Mouse (Mus musculus): ENCODE measurements around the gene Ly6g6f.

Gene Ly6g6f

DNA sequence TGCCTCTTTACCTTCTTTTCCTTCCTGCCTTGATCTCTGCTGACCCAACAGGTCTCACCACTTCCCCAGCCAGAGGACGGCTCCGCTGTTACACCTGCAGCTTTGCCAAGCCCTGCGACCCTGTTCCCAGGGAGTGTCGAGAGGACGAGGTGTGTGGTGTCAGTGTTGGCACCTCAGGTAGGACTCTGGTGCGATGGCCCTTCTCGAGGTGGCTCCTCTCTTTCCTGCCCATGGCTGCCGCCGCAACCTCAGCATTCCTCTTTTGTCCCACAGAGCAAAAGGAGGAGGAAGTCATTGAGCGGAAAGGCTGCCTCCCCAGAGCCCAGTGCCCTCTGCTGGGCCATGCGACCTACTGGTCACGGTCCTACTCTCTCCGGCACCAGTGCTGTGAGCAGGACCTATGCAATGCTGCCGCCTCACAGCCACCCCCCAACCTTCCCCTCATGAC lies 7.6 kb downstream of the Ly6g6f start, which contains the start of gene Ly6g6d:
Ly6g6d (minus strand) TSS at position 280 of the 448 bp plus-strand sequence.
- DNase-seq (ENCODE audit: low spot score) = peak; percentile 70

DNA sequence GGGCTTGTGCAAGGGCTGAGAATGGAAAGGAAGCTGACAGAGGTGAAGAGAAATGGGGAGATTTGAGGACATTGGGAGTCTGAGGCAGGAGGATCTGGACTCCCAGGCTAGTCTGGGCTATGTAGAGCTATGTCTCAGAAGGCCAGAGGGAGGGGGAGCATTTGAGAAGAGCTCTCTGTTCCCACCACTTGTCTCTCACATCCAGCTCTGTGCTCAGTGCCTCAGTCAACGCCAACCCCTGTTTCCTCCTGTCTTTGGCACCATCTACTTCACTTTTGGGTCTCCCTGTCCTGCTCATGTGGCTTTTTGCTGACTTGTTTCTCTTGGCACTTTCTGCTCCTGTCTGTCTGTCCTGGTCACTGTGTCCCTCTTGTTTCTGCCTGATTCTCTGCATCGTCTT lies 8.1 kb downstream of the Ly6g6f start:
- no peak for DNase-seq (ENCODE audit: low spot score)

DNA sequence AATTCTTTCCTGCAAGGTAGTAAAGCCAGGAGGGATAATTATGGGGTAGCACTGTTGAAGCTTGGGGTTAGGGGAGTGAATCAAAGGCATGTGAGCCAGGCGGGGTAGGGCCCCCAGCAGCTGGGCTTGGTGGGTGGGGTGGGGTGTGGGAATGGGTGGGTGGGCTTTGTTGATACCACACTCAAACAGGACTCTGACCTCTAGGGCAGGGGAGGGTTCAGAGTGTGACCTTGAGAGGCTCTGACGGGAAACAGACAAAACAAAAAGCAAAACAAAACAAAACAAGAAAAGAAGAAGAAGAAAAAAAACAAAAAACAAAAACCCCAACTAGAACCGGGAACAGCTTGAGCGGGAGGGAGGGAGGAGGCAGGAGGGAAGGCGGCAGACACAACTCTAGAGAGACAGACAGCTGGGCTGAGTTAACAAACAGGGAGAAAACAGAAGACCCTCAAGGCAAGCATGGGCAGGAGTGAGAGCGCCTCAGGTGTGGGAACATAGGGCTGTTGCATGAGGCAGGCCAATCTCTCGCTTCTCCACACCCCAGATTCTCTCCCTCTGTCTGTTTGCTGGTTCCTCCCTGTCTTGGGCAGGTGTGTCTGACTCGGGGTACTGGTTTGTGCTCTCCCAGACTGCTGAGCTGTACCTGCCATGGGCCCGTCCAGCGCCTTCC lies 8.8 kb downstream of the Ly6g6f start, which contains the start of gene Ly6g6e:
Ly6g6e (plus strand) TSS at position 396 of the 670 bp plus-strand sequence.
- no peak for DNase-seq (ENCODE audit: low spot score)

DNA sequence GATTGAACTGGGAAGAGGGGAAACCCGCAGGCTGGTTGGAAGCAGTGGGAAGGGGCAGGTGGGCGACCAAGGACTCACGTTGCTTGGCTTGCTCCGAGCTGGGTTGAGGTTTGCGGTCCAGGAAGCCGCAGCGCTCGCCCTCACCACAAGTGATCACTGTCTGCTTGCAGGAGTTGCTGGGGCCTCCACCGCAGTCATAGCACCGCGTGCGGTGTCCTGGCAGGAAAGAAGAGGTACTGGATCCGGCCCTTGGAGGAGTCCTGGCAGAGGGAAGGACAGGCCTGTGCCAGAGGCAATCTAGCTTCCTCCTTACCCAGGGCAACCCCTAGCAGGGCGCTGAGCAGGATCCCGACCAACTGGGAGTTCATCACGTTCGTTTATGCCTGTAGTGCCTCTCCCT lies 11.3 kb downstream of the Ly6g6f start:
- DNase-seq (ENCODE audit: low spot score) = no peak

DNA sequence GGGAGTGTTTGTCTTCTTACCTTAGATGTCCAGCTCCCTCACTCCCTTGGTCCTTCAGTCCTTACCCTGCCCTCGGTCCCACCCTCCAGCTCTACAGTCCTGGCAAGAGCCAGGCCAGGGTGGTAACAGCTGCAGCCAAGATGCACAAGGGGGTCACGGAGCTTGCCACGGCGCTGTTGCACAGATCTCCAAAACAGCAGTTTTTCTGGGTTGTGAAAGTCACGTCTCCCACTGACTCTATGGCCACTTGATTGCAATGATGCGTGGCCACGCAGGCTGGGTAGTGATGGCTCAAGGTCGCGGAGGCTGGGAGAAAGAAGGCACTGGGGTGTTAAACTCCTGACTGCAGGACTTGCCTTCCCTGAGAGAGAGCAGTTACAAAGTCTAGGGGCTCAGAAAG lies 14.0 kb downstream of the Ly6g6f start:
- no peak for DNase-seq (ENCODE audit: low spot score)

DNA sequence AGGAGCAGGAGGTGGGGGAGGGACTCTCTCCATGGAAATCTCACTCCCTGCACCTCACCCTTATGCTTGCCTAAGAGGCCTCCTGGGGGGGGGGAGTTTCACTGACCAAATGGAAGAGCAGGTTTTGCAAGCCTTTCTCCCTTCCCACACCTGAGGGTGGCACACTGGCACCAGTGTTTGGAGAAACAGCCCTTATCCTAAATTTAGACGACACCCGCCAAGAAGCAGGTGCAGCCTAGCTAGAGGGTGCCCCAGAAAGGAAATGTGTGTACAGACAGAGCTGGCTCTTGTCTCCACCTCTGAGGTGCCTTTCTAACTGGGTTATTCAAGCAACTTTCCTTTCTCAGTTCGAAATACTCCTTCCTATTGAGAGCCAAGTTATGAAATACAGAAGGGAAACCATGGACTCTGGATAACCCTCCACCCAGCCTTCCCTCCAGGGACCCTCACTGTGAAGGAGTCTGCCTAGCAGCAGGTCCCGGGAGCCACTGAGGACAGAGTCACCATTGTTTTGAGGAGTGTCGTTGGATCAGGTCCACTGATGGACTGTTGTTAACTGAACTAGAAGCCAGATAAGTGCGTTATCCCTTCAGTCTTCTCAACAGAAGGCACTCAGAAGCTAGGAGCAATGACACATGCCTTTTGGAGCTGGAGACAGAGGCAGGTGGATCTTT lies 14.7 kb downstream of the Ly6g6f start:
- no peak for DNase-seq (ENCODE audit: low spot score)

DNA sequence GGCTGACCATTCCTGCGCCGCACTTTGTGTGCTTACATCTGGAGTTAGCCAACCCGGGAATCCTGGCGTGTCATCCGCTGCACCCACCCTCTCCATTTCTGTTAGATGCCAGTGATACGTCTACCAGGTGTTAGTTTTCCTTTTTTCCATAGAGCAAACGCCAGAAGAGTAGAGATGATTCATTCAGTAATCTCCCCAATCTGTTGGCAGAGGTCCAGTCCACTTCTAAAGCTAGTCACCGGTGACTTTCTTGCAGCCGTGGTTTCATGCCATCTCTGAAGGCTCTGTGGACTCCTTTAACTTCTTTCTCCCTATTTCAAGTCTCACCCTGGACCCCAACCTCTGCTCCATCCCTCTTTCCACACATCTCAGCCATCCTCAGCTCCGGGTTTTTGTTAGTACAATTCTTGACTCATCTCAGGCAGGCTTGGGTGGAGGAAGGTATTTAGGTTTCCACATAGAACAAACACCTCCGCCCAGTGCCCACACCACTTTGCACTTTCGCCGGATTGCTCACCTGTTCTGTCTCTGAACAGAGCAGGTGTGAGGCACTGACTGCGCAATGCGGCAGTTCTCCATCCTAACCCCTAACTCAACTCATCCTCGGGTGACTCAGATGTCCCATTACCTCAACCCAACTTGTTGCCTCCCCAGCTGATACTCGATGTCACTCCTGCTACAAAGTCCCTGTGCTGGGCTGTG lies 17.0 kb downstream of the Ly6g6f start:
- no peak for DNase-seq (ENCODE audit: low spot score)

DNA sequence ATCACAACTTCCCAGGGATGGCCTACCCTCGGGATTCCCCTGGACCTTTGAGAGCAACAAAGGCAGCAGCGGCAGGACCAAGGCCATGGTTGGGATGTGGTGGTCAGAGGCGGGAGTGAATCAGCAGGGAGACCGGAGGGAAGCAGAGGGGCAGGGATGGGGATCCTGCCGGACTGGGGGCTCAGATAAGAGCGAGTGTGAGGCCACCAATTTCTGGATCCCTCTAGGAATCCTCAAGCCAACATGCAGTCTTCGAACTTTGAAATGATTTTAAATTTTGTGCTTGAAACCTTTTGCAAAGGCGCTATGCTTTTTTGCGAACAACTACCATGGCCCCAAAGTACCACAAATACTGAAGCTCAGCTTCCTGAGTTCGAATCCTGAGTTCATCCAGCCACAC lies 19.3 kb downstream of the Ly6g6f start, which contains the start of gene Mpig6b:
Mpig6b (minus strand) TSS at position 101 of the 400 bp plus-strand sequence.
- no peak for DNase-seq (ENCODE audit: low spot score)

DNA sequence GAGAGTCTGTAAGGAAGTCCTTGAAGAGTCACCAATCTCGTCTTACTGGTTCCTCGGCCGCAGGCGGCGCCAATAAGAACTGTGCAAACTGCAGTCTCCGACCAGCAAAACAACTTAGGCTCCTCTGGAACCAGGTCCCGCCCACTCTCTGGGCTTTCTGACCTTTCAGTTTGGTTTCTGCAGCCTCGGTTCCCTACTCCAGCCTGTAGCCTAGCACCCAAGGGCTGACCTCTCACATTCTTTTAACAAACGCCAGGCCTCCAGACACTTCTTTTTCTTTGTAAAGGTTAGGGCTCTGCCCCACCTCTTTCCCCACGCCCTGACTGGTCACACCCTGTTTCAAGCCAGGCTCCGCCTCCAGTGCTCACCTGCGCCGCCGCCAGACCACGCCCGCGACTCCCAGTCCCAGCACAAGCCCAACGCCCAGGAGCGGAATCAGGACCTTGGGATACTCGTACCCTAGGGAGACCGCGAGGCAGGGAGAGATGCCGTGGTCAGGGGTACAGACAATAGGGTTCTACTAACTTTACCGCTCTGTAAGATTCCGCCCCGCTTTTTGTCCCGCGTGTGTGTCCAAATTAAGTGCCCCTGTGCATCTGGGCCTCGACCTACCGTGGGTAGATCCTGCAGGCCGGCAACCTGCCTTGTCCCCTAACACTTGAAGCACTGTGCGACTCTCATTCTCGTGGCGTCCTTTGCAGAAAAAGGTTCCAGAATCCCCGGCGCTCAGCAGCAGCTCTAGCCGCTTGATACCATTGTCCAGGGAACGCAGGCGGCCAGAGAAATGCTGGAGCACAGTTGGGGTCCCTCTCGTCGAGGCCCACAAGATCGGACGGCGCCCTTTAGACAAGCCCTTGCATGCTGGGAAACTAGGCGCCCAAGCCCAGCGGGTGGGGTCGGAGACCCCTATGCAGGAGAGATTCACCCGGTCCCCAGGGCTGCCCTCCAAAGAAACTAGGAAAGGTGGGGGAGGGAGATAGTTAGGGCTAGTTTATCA lies 20.2 kb downstream of the Ly6g6f start, which contains the start of gene Ly6g6c:
Ly6g6c (plus strand) TSS at position 438 of the 997 bp plus-strand sequence.
- peak; percentile 82 for DNase-seq (ENCODE audit: low spot score)

DNA sequence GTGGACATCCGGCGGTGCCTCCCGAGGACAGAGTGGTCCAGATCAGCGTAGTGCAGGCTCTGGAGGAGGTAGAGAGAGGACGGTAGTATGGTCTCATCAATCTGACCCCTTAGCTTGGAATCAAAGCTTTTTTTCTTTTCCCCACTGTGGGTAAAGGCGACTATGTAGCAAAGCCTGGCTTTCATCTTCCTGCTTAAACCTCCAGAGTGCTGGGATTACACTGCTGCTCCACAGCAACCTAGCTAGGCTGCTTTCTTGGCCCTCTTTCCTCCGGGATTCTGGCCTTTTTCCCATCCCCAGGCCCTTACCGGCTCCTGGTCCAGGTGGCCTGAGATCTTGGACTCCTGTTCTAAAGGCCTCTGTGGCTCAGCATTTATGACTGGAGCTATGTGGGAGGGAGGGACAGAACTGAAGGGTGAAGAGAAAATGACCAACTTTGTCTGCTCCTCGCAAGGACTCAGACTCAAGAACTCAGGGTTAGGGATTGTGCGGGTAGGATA lies 21.0 kb downstream of the Ly6g6f start:
- DNase-seq (ENCODE audit: low spot score) = no peak

DNA sequence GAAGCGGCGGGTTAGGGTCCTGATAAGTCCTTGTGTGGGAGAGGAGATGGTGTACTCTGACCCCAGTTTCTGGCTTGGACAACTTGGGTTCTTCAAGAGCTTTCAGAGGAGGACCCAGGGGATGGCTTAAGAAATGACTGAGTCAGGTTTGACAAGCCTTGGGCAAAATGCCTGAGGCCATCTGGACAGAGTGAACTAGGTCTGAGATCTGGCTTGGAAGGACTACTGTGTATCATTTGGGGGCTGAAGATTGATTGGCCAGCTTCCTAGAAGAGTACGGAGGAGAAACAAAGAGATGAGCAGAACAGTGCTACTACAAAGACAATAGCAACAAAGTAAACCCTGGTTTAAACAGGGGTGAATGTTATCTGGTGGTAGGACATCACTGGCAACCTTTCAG lies 21.9 kb downstream of the Ly6g6f start:
- no peak for DNase-seq (ENCODE audit: low spot score)

DNA sequence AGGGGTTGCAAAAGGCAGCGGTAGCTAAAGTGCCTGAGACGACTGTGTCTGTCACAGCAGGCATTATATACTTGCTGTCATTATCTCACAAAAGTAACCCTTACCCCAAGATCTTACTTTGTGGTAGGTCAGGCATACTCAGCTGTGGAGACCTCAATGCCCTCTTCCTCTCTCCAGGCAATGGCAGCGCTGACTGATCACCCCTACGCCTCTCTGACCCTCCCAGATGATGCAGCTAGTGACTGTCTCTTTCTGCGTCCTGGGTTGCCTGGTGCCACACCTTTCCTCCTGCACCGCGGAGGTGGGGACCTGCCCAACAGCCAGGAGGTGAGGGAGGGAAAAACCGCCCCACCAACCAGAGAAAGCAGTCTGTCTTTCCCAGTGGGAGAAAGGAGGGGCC lies 24.1 kb downstream of the Ly6g6f start:
- DNase-seq (ENCODE audit: low spot score) = no peak

DNA sequence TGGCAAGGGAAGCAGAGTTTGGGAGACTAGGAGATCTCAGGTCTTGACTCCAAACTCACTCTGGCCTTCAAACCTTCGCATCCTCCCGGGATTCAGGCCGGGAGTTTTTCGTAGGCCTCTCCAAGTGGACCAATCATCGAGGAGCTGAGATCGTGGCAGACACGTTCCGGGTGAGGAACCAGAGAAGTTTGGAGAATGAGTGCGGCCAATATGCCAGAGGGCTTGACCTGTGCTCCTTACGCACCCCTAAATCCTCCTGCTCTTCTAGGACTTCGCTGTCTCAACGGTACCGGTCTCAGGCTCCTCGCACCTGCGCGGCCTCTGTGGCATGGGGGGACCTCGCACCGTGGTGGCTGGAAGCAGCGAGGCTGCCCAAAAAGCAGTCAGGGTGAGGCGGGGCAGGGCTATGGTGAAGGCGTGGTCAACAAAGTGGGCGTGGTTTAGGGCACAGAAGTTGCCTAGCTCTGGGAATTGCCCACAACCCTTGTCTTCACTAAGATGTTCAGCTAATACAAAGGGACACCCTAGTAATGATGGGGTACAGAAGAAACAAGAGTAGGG lies 24.6 kb downstream of the Ly6g6f start:
- DNase-seq (ENCODE audit: low spot score) = no peak

DNA sequence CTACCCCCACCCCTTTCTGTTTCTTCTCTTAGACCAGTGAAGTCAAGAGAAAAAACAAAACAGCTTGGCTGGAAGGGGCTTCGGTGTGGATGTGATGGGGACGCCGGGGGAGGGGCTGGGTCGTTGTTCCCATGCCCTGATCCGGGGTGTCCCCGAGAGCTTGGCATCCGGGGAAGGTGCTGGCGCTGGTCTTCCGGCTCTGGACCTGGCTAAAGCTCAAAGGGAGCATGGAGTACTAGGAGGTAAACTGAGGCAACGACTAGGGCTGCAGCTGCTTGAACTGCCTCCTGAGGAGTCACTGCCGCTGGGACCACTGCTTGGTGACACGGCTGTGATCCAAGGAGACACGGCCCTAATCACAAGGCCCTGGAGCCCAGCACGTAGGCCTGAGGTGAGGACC lies 25.3 kb downstream of the Ly6g6f start:
- DNase-seq (ENCODE audit: low spot score) = no peak

DNA sequence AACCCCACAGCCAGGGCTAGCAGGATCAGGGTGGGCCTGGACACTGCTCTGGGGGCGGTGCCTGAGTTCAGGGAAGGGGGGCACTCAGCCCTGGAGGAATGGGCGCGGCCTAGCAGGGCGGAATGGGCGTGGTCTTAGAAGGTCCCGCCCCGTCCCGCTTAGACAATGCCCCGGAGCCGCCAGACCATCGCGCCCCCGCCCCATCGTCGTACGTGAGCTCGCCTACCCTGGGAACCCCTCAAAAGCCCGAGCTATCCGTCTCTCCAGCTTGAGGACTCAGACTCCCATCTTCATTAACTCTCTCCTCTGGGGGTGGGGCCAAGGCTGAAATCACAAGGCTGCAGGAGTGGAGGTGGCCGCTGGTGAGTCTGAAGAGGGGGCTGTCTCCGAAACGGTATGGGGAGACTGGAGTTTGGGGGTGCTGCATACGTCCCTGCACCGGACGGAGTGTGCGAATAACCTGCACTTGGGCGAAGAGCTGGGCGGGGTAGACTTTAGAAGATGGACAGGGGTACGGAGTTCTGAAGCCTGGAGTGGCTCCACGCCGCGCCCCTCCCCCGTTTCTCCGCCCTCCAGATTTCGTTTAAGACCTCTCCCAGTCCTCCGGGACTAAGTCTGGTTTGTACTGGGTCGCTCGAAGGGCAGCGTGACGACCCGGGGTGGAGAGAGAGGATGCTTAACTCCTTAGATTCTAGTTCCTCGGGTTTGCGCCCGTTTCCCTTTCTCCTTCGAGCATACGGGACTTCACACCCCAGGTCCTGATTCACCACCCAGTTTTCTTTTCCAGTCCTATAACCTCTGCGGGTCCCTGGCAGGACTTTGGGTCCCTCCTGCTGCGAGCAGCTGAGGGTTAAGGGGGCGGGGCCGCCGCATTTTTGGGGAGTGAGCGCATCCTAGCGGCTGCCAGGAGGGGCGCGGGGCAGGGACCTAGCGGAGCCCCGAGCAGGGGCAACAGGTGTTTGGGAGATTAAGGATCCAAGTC lies 26.2 kb downstream of the Ly6g6f start, which contains the start of gene Ddah2:
Ddah2 (plus strand) TSS at position 125 of the 982 bp plus-strand sequence.
- peak; percentile 99 for DNase-seq (ENCODE audit: low spot score)

DNA sequence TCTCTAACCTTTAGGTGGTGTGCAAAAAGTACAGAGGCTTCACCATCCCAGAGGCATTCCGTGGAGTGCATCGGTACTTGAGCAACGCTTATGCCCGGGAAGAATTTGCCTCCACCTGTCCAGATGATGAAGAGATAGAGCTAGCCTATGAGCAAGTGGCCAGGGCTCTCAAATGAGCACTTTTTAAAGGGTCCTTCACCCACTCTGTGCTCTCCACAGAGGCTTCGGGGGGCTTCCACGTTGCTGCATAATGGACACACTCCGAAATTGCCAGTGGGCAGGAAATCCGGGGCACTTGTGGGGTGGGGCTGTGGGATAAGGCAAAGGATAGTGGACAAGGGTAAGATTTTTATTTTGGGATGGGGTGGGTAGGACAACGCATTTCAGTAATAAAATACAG lies 27.1 kb downstream of the Ly6g6f start:
- no peak for DNase-seq (ENCODE audit: low spot score)

DNA sequence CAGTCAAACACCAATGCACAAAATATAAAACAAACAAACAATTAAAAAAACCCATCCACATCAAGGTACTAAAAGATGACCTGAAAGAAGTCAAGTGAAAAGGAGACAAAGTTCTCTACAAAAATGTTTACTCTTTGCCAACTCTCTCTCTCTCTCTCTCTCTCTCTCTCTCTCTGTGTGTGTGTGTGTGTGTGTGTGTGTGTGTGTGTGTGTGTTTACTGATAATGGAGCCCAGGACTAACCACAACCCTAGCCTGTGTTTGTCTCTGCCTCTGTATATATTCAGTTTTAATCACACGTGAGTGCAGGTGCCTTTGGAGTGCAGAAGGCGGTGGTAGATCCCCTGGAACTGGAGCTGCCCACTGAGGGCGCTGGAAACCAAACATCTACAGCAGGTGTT lies 28.3 kb downstream of the Ly6g6f start:
- DNase-seq (ENCODE audit: low spot score) = no peak

DNA sequence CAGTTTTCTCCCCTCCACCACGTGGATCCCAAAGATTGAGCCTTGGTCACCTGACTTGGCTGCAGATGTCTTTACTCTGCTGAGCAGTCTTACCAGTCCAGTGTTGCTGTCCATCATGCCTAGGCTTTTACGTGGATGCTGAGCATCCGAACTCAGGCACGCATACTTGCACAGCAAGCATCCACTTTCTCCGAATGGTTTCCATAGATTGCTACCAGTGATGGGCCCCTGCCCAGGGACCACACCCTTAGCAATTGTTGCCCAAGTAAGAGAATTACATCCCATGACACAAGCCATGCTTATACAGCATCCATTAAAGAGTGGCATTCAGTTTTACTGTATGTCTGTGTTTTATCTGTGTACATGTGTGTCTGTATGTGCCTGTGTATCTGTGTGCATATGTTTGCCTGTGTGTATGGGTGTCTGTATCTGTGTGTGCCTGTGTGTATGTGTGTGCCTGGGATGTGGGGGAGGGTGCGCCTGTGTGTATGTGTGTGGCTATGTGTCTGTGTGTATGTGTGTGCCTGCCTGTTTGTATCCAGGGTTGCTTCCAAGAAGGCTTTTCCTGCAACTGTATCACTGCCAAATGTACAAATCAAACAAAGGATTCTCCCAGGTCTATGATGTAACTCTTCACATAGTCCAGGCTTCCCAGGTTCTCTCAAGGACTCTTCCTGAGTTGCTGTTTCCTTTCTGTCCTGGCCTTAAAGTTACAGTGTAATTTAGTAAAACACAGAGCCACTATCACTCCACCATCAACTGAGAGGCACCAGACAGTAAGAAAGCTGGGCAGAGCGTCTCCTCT lies 29.5 kb downstream of the Ly6g6f start:
- no peak for DNase-seq (ENCODE audit: low spot score)

DNA sequence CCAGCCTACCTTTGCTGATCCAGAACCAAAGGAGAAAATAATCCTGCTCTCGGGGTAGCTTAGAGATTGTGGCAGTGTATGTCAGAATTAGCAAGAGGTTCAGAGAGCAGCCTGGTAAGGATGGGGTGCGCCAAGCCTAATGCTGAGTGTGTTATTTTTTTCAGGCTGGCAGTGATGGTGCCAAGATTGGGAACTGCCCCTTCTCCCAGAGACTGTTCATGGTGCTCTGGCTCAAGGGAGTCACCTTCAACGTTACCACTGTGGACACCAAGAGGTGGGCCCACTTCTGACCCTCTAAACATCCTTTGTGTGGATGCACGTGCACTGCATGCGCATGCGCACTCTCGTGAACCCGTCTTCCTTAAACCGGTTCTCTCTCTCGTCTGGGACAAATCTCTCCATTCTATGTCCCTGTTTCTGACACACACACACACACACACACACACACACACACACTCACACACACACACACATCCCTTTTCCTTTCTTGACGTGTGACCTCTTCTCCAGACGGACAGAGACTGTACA lies 33.1 kb downstream of the Ly6g6f start:
- DNase-seq (ENCODE audit: low spot score) = no peak

All from embryo, embryonic 10.5 days (tissue).